Mouse (Mus musculus): ENCODE data around the gene Ttc39a.

GRCm38 (mm10) chr4:109463892-109464291 lies 57.5 kb downstream of the Ttc39a start:
- no peak for TF ChIP-seq CTCF (conservative IDR thresholded peaks at IDR 0.05; ENCODE audit: insufficient read depth, insufficient read length, low read depth, low read length)
- TF ChIP-seq POLR2A (IDR thresholded peaks at IDR 0.05; ENCODE audit: low read depth, low read length), result no peak
